Mouse (Mus musculus): Measurements from ENCODE around the gene Fkbp1b. TPM values are rescaled to one million over a fixed set of nuclear protein-coding genes. Genes with fewer than 3 reads are reported as not detected.

Fkbp1b gene
- polyA plus RNA-seq, 1 experiment = 0.04 TPM

DNA sequence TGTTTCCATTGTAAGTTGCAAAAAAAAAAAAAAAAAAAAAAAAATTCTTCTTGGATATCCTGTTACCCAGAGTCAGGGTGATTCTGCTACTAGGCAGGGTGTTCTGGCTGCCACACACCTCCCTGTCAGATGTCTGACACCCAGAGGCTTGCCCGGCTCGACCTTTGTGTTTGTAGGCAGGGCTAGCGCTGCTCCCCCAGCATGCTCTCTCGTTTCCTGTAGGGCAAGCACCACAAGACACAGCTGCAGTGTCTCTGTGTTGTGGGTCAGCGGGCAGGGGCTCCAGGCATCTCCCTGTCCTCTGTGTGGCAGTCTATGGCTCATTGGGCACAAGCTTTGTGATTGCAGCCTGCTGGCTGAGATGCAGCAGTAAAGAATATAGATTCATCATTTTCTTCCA lies 57.8 kb downstream of the Fkbp1b start:
- no peaks in the 10 kb centered on the region for H3K27me3 ChIP-seq (ENCODE audit: control insufficient read depth)
- no peaks in the 10 kb centered on the region for H3K4me1 ChIP-seq (ENCODE audit: control insufficient read depth)
- no peaks in the 10 kb centered on the region for H3K36me3 ChIP-seq (ENCODE audit: control insufficient read depth)
- TF ChIP-seq GATA1 (IDR thresholded peaks at IDR 0.05; ENCODE audit: low read length) (no peak), TAL1 (IDR thresholded peaks at IDR 0.05; ENCODE audit: low read length) (no peak)
- no peak overlapping the region for H3K4me3 ChIP-seq (replicated peaks)
- H3K9me3 ChIP-seq (ENCODE audit: control insufficient read depth, low read length) = no peaks in the 10 kb centered on the region

Other genes starting within 250 kb of the Fkbp1b start
- 0.70 and 0.84 TPM in 2 replicates for gene Itsn2, start 249.0 kb downstream of the Fkbp1b start, polyA plus RNA-seq (2012)
- not detected in 2 replicates for gene Gm3625, start 248.7 kb downstream of the Fkbp1b start, polyA plus RNA-seq (2012)
- gene Fam228a, start 103.2 kb downstream of the Fkbp1b start, polyA plus RNA-seq (2012) = not detected in 2 replicates
- gene Pfn4, start 72.6 kb downstream of the Fkbp1b start, polyA plus RNA-seq (2012) = not detected in 2 replicates
- gene Fam228b, start 72.3 kb downstream of the Fkbp1b start, polyA plus RNA-seq (2012) = 0.01 and 0.02 TPM in 2 replicates
- 0.51 and 0.52 TPM in 2 replicates for gene Sf3b6, start 24.0 kb downstream of the Fkbp1b start, polyA plus RNA-seq (2012)
- gene Wdcp, start 1.7 kb upstream of the Fkbp1b start, polyA plus RNA-seq (2012) = 0.05 and 0.17 TPM in 2 replicates
- gene Mfsd2b, start 32.8 kb upstream of the Fkbp1b start, polyA plus RNA-seq (2012) = 22.7 and 26.3 TPM in 2 replicates
- gene Ubxn2a, start 66.1 kb upstream of the Fkbp1b start, polyA plus RNA-seq (2012) = 0.87 and 1.5 TPM in 2 replicates
- gene Atad2b, start 75.8 kb upstream of the Fkbp1b start, polyA plus RNA-seq (2012) = 0.40 and 0.65 TPM in 2 replicates

All from erythroblast, embryonic 14.5 days (primary cell).